Mouse (Mus musculus) c-Kit-positive CD71-positive TER-119-positive erythroid progenitor cells, embryonic 14.5 days (primary cell): ENCODE results near the gene Plce1.

ENCODE experiments used
- DNase-seq: peaks from one replicate; pipeline ENCODE4 v3.0.0-alpha.2; 2013; ENCODE audit warnings: low spot score

The Plce1 gene

GRCm38 (mm10) chr19:38820186-38820804 is 339.4 kb downstream of the Plce1 start:
- DNase-seq = peak; percentile 87

- DNase-seq = no peak
These were observed 352.3 kb downstream of the Plce1 start for GRCm38 (mm10) chr19:38833224-38833623.
